Mouse (Mus musculus) stomach, embryonic 15.5 days (tissue): ENCODE measurements around the gene Polr2f. TPM values are rescaled to one million over a fixed set of nuclear protein-coding genes. Genes with fewer than 3 reads are reported as not detected.

ENCODE experiments used
- ATAC-seq: fragments of 200-750 bp; cut with Nextera tagmentation; 2 replicates; pipeline ENCODE4 v1.8.0; 2017; ENCODE audit warnings: low read depth, moderate number of reproducible peaks, moderate TSS enrichment; ENCODE audit not compliant: insufficient read depth, low FRiP score
- H3K27ac ChIP-seq: fragments of 300-500 bp; sonication (generic); 2 replicates; pipeline ENCODE4 v1.5.1; 2015; ENCODE audit warnings: mild to moderate bottlenecking, inconsistent platforms
- H3K27me3 ChIP-seq: fragments of 300-500 bp; sonication (generic); replicated peaks from 2 replicates; pipeline ENCODE4 v1.6.1; 2015; ENCODE audit warnings: inconsistent platforms
- H3K36me3 ChIP-seq: fragments of 300-500 bp; sonication (generic); 2 replicates; pipeline ENCODE4 v1.6.1; 2015; ENCODE audit warnings: inconsistent platforms
- H3K4me1 ChIP-seq: fragments of 300-500 bp; sonication (generic); 2 replicates; pipeline ENCODE4 v1.6.1; 2015; ENCODE audit warnings: inconsistent platforms
- H3K4me2 ChIP-seq: fragments of 300-500 bp; sonication (generic); 2 replicates; pipeline ENCODE4 v1.6.1; 2015; ENCODE audit warnings: mild to moderate bottlenecking, inconsistent platforms
- H3K4me3 ChIP-seq: fragments of 300-500 bp; sonication (generic); replicated peaks from 2 replicates; pipeline ENCODE4 v1.5.1; 2015; ENCODE audit warnings: inconsistent platforms
- H3K9ac ChIP-seq: fragments of 300-500 bp; sonication (generic); 2 replicates; pipeline ENCODE4 v1.6.1; 2015; ENCODE audit warnings: inconsistent platforms
- H3K9me3 ChIP-seq: fragments of 300-500 bp; sonication (generic); 2 replicates; pipeline ENCODE4 v1.6.1; 2016; ENCODE audit warnings: inconsistent platforms
- WGBS: fragments of 180-500 bp; shearing (Covaris S2); methylation state at CpG from one replicate; pipeline ENCODE4 v1.1.7; 2015; 5-methylcytosine and 5-hydroxymethylcytosine counted together
- polyA plus RNA-seq: library from polyadenylated mRNA; unstranded; fragments of >200 nt; fragmentation: Nextera tagmentation; extraction: Ambion mirVana; gene quantifications from 2 replicates; pipeline ENCODE4 v1.2.1, GENCODE M21; 2015

Gene Polr2f
- polyA plus RNA-seq, 1 experiment from 2014 or later, result 336 TPM

DNA sequence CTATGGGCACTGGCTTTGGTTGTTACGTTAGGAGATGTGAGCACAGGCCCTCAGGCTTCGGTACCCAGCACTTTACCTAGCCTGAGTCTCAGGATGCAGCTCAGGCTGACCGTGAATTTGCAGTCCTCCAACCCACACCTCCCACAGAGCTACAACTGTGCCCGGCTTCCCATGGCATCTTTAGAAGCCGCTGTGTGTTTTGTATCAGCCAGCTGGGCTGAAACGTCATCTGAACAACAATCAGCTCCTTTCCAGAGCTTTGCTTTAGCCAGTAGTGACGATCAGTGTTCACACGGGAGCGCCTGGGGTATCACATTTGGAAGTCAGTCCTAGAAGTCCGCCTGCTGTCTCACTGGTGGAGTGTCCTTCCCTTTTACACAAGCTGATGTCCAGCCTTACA is 37.5 kb upstream of the Polr2f start:
- WGBS, result 79% methylated on average over 10 of the region's 10 CpGs
- H3K27ac ChIP-seq, result no peak overlapping the region
- H3K36me3 ChIP-seq, result no peaks in the 10 kb centered on the region
- no peaks in the 10 kb centered on the region for H3K9me3 ChIP-seq
- peaks cover 17% of the 10 kb centered on the region for H3K4me1 ChIP-seq
- no peak for ATAC-seq
- no peaks in the 10 kb centered on the region for H3K27me3 ChIP-seq
- no peak overlapping the region for H3K4me3 ChIP-seq
- no peak overlapping the region for H3K4me2 ChIP-seq
- H3K9ac ChIP-seq, result no peak overlapping the region

DNA sequence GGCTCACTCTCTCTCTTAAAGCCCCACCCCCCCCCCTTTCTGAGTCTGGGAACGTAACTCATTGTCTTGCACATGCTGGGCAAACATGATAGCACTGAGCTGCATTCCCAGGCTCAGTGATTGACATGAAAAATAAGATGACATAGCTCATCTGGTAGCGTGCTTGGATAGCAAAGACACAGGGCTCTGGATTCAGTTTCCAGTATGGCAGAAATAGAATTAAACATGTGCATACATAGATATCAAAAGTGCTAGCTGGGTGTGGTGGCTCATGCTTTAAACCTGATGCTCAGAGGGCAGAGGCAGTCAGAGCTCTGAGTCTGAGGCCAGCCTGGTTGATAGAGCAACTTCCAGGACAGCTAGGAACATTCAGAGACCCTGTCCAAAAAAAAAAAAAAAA is 35.0 kb upstream of the Polr2f start:
- no peak overlapping the region for H3K27ac ChIP-seq
- H3K27me3 ChIP-seq, result no peaks in the 10 kb centered on the region
- H3K4me2 ChIP-seq, result no peak overlapping the region
- peaks cover 22% of the 10 kb centered on the region for H3K4me1 ChIP-seq
- no peak overlapping the region for H3K9ac ChIP-seq
- 52% methylated on average over 2 of the region's 2 CpGs for WGBS
- ATAC-seq, result no peak
- no peaks in the 10 kb centered on the region for H3K9me3 ChIP-seq
- no peak overlapping the region for H3K4me3 ChIP-seq
- no peaks in the 10 kb centered on the region for H3K36me3 ChIP-seq

DNA sequence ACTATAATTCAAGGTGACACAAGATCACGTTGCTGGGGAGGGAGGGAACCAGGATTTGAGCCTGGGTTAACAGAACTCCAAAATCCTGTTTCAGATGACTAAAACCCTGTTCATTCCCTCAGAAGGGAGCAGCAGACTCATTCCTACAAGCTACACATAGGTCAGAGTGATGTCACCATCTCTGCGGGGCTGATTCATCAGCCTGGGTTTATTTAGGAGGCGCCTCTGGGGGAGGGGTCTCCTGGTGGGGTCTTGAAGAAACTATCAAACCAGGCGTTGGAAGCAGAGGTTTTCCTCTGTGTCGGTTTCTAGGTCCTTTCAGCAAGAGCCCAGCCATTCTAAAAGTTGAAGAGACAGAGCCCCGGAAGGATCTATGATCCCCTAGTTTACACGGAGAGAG is 32.8 kb upstream of the Polr2f start:
- Histone ChIP-seq H3K27me3 (no peaks in the 10 kb centered on the region), H3K27ac (peak overlapping the region; percentile 90), H3K36me3 (no peaks in the 10 kb centered on the region), H3K4me2 (peak overlapping the region; percentile 95), H3K9ac (no peak overlapping the region; the same call in 1 of the 2 replicates), H3K9me3 (no peaks in the 10 kb centered on the region), H3K4me3 (peak overlapping the region; percentile 95), H3K4me1 (peaks cover 29% of the 10 kb centered on the region)
- 20% methylated on average over 7 of the region's 7 CpGs for WGBS
- no peak for ATAC-seq

DNA sequence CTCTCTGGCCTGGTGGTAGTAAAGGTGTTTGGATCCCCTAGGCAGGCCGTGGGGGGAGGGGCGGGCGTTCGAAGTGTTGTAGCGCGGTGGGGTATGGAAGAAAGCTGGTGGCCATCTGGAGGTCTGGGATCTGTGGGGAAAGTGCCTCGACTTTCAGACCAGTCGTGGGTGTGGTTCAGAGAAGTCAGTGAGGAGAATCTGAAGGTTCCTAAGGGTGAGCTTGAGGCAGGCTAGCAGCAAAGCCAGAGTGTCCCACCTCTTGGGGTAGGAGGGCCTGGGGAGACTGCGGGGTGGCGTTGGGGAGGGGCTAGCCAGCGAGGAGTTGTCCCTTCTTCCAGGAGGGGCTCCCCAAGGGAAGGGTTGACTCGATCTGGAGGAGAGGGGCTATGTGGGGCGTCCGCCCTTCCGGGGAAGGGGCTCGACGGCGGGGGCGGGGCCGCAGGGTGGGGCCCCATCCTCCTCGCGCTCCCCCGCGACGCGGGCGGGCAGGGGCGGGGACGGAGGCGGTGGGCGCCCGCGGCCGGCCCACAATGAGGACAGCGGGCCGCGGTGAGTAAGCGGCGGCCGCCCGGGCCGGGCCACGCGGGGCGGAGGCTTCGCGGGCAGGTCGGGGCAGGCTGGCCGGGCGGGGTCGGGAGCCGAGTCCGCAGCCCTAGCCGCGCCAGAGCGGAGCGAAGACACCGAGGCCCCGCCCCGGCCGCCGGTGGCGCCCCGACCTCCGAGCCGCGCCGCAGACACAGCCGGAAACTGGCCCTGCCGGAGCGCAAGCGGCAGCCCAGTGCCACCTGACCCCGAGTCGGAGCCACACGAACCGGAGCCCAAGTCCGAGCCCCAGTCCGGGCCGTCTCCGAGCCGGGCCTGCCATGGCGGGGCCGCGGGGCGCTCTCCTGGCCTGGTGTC is 32.1 kb upstream of the Polr2f start, which contains the start of gene Micall1:
Gene Micall1 (plus strand): TSS at position 478 of the 900 bp plus-strand sequence.
- H3K4me2 ChIP-seq, result peak within 1 kb of the TSS; percentile 95
- H3K4me3 ChIP-seq, result peak within 1 kb of the TSS; percentile 95

DNA sequence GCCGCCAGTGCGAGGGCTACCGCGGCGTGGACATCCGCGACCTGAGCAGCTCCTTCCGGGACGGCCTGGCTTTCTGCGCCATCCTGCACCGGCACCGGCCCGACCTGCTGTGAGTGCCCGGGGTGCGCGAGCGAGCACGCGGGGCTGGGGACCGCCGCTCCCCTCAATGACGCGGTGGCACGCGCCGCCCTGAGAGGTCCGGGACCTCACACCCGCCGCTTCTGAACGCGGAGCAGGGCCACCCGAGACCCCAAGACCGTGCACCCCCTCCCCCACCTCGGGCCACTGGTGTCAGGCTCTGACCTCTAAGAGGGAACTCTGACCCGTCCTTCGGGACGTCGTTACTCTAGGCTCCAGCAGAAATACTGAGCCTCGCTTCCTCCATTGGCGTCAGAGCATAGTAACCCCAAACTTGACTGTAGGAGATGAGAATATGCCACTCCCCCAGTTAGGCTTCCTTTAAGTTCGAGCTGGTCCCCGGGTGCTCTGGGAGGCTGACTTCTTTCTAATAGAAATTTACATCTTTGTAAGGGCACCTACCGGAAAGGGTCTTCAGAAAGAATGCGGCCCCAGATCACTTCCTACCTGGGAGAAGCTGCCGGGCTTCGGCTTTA is 31.4 kb upstream of the Polr2f start:
- H3K27ac ChIP-seq, result peak overlapping the region; percentile 90
- WGBS, result under 1% methylated on average over 46 of the region's 46 CpGs
- peak overlapping the region; percentile 95 for H3K4me3 ChIP-seq
- peak; percentile 51 for ATAC-seq
- H3K4me1 ChIP-seq, result peaks cover 29% of the 10 kb centered on the region
- H3K9me3 ChIP-seq, result no peaks in the 10 kb centered on the region
- no peaks in the 10 kb centered on the region for H3K27me3 ChIP-seq
- H3K36me3 ChIP-seq, result no peaks in the 10 kb centered on the region
- H3K9ac ChIP-seq, result peak overlapping the region; percentile 96
- peak overlapping the region; percentile 95 for H3K4me2 ChIP-seq

More for the DNA sequence above, 32.1 kb upstream of the Polr2f start, which contains the start of gene Micall1:
- H3K36me3 ChIP-seq, result no peaks in the 10 kb centered on the region
- H3K27me3 ChIP-seq, result no peaks in the 10 kb centered on the region
- WGBS, result under 1% methylated on average over 34 of the region's 85 CpGs
- H3K27ac ChIP-seq, result peak within 1 kb of the TSS; percentile 90
- H3K4me1 ChIP-seq, result peaks cover 29% of the 10 kb centered on the region
- H3K9ac ChIP-seq, result peak within 1 kb of the TSS; percentile 96
- H3K9me3 ChIP-seq, result no peaks in the 10 kb centered on the region
- peak; percentile 82 for ATAC-seq

DNA sequence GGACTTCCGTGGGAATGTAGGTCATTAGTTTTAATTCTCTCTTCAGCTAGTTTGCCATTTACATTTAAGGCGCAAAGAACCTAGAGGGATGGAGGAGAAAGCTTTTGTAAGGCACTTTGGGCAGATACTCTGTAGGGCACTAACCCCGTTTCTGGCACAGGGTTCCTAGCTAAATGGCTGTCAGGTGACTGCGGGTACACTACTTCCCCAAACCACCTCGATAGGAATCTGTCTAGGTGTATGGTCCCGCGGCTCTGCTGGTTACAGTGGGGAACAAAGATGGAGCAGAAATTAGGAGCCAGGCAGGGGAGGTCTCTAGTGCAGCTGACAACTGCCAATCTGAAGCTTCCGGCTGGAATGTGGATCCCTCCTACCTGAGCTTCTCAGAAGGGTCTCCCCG is 30.8 kb upstream of the Polr2f start:
- no peak for ATAC-seq
- Histone ChIP-seq H3K4me2 (peak overlapping the region; percentile 95), H3K4me1 (peaks cover 29% of the 10 kb centered on the region), H3K9me3 (no peaks in the 10 kb centered on the region), H3K36me3 (0 out of 2 replicates have a peak, but pooled peaks cover 5% of the 10 kb centered on the region), H3K4me3 (peak overlapping the region; percentile 95), H3K9ac (peak overlapping the region; percentile 96), H3K27me3 (no peaks in the 10 kb centered on the region), H3K27ac (peak overlapping the region; percentile 90)
- WGBS, result 22% methylated on average over 9 of the region's 9 CpGs

DNA sequence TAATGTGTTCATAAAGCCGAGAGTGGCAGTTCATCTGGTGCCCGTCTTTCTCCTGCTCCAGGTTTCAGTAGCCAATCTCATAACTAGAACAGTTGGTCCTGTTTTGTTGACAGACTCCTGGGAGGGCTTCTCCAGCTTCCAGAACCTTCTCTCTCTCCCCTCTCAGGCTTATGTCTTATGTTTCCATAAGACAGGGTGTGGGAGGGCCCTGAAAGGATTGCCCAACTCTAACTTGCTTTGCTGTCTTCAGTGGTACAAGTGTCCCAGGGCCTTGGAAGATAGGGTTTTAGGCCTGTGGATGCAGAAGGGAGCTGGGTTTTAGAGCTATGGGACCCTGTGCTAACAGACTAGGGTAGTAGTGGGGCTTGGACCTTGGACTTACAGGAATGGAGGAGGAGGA is 30.3 kb upstream of the Polr2f start:
- no peaks in the 10 kb centered on the region for H3K27me3 ChIP-seq
- H3K4me2 ChIP-seq, result peak overlapping the region; percentile 95
- peak overlapping the region; percentile 95 for H3K4me3 ChIP-seq
- 71% methylated on average over 2 of the region's 2 CpGs for WGBS
- 0 out of 2 replicates have a peak, but pooled peaks cover 7% of the 10 kb centered on the region for H3K36me3 ChIP-seq
- no peak for ATAC-seq
- peaks cover 29% of the 10 kb centered on the region for H3K4me1 ChIP-seq
- no peak overlapping the region; the same call in 1 of the 2 replicates for H3K27ac ChIP-seq
- H3K9me3 ChIP-seq, result no peaks in the 10 kb centered on the region
- H3K9ac ChIP-seq, result peak overlapping the region; percentile 19; the same call in 1 of the 2 replicates

DNA sequence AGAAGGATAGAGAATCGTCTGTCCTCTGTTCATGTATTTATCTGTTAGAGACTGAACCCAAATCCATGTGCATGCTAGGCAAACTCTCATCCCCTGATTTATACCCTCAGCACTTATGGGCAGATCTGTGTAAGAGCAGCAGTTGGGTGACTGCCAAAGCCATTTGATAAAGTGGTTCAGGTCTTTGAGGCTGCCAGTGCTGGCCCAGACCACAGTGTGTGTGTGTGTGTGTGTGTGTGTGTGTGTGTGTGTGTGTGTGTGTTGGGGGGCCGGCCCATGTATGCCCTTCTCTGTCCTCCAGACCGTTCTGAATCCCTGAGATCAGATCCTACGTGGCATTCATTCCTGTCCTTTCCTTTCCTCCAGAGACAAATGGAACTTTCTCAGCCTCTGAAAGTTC is 29.0 kb upstream of the Polr2f start:
- Histone ChIP-seq H3K4me3 (peak overlapping the region; percentile 95; the same call in 1 of the 2 replicates), H3K36me3 (0 out of 2 replicates have a peak, but pooled peaks cover 7% of the 10 kb centered on the region), H3K4me2 (peak overlapping the region; percentile 95), H3K27ac (peak overlapping the region; percentile 23; the same call in 1 of the 2 replicates), H3K4me1 (peaks cover 29% of the 10 kb centered on the region), H3K9ac (no peak overlapping the region), H3K9me3 (no peaks in the 10 kb centered on the region), H3K27me3 (no peaks in the 10 kb centered on the region)
- 41% methylated on average over 4 of the region's 4 CpGs for WGBS
- ATAC-seq, result no peak

DNA sequence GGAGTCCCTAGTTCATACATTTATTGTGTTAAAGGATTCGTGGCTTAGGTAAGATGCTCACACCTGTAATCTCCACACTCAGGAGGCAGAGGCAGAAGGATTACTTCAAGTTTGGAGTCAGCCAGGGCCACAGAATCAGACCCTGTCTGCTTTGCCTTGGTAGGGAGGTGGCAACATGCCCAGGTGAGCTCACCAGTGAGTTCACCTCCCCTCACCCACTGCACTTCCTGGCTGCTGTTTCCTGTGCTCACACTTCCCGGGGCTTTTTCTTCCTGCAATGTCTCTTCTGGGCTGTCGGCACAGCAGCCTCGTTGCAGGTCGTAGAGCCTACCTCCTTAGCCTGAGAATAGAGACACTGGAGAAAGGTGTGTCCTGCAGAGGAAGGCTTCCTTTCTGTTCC is 25.5 kb upstream of the Polr2f start:
- H3K36me3 ChIP-seq, result peaks cover 11% of the 10 kb centered on the region
- H3K27me3 ChIP-seq, result no peaks in the 10 kb centered on the region
- H3K27ac ChIP-seq, result no peak overlapping the region
- no peaks in the 10 kb centered on the region for H3K9me3 ChIP-seq
- no peak overlapping the region for H3K4me3 ChIP-seq
- no peak for ATAC-seq
- WGBS, result 53% methylated on average over 5 of the region's 5 CpGs
- no peak overlapping the region for H3K9ac ChIP-seq
- peaks cover 15% of the 10 kb centered on the region for H3K4me1 ChIP-seq
- no peak overlapping the region for H3K4me2 ChIP-seq

DNA sequence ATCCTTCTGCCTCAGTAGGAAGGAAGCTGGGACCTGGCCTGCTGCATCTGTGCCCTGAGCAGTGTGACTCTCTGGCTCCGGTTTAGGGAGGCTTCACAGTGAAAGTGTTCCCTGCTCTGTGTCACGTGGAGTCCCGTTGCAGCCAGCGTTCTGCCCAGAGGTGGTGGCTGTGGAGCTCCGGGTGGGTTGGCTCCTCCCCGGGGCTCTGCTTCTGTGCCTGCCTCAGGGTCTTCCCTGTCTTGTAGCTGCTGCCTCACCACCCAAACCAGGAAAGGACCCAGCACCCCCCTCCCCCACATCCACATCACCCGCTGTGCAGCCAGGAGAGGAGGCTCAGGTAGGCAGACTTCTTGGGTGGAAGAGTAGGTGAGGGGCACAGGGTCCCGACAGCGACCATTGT is 21.3 kb upstream of the Polr2f start:
- no peak overlapping the region for H3K4me2 ChIP-seq
- no peak overlapping the region for H3K9ac ChIP-seq
- H3K36me3 ChIP-seq, result peaks cover 29% of the 10 kb centered on the region
- 84% methylated on average over 9 of the region's 9 CpGs for WGBS
- no peak overlapping the region for H3K27ac ChIP-seq
- H3K4me1 ChIP-seq, result no peaks in the 10 kb centered on the region
- ATAC-seq, result no peak
- H3K9me3 ChIP-seq, result no peaks in the 10 kb centered on the region
- H3K27me3 ChIP-seq, result no peaks in the 10 kb centered on the region
- no peak overlapping the region for H3K4me3 ChIP-seq

DNA sequence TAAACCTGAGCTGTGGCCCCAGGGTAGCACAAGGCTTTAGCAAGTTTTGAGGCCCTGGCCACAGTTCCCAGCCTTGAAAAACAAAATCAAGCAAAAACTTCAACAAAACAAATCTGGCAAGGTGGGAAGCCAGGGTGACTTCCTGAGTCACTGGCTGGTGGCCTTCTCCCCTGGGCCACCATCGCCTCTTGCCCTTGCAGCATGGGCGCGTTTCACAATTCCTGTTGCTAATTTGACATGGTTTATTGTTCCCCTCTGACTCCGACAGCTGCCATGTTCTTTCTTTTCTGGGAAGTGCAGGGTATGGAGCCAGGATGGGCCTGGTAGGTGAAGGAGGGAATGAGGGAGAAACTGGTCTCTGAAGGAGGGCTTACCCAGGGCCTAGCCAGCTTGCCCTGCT is 18.7 kb upstream of the Polr2f start:
- no peak overlapping the region for H3K9ac ChIP-seq
- H3K9me3 ChIP-seq, result no peaks in the 10 kb centered on the region
- H3K36me3 ChIP-seq, result peaks cover 37% of the 10 kb centered on the region
- WGBS, result 79% methylated on average over 4 of the region's 4 CpGs
- no peaks in the 10 kb centered on the region for H3K4me1 ChIP-seq
- H3K4me2 ChIP-seq, result no peak overlapping the region
- no peaks in the 10 kb centered on the region for H3K27me3 ChIP-seq
- H3K4me3 ChIP-seq, result no peak overlapping the region
- no peak overlapping the region for H3K27ac ChIP-seq
- no peak for ATAC-seq

DNA sequence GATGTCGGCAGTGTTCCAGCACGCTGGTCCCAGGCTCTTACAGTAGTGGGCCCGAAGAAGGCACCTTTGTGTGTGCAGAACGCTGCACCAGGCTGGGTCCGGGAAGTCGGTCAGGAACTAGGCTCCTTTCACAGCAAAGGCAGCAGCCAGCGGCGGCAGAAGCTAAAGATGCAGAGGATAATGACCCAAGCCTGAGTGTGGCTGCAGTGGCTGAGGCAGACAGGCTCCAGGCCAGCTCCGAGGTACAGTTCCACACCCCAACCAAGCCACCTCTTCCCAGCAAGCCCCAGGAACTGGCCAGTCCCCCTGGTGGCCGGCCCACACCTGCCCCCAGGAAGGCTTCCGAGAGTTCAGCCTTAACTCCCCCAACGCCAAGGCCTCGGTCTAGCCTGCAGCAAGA is 18.3 kb upstream of the Polr2f start:
- Histone ChIP-seq H3K9me3 (no peaks in the 10 kb centered on the region), H3K27me3 (no peaks in the 10 kb centered on the region), H3K36me3 (peaks cover 42% of the 10 kb centered on the region), H3K4me1 (no peaks in the 10 kb centered on the region), H3K27ac (no peak overlapping the region), H3K4me3 (no peak overlapping the region), H3K4me2 (no peak overlapping the region), H3K9ac (no peak overlapping the region)
- no peak for ATAC-seq
- WGBS, result 84% methylated on average over 13 of the region's 13 CpGs
